Mouse (Mus musculus) ES-E14 (cell line): Measurements from ENCODE around the gene Nek2. TPM values are rescaled to one million over a fixed set of nuclear protein-coding genes. Genes with fewer than 3 reads are reported as not detected.

Source experiments
- DNase-seq: peaks from one replicate; pipeline ENCODE4 v3.0.0-alpha.2; 2013; ENCODE audit warnings: low read depth, low spot score
- H3K27ac ChIP-seq: 2 replicates; pipeline ENCODE4 v1.5.1; 2012; ENCODE audit warnings: low read depth, mild to moderate bottlenecking, low read length, moderate library complexity, mixed read lengths; ENCODE audit not compliant: poor library complexity, insufficient read depth, severe bottlenecking
- H3K36me3 ChIP-seq: 2 replicates; pipeline ENCODE4 v1.6.1; 2012; ENCODE audit warnings: mild to moderate bottlenecking, low read length, moderate library complexity, mixed read lengths; ENCODE audit not compliant: control insufficient read depth, poor library complexity, insufficient read depth, severe bottlenecking
- H3K4me1 ChIP-seq, 2 experiments: fragments of 150-350 bp in 1 of 2; sonication (generic) in 1 of 2; 2 replicates each; pipeline ENCODE4 v1.6.1; 2012; ENCODE audit warnings: low read length in 2 of 2, mild to moderate bottlenecking in 1 of 2, mixed read lengths in 1 of 2; ENCODE audit not compliant: control insufficient read depth in 2 of 2, insufficient read depth in 2 of 2, poor library complexity in 1 of 2
- H3K4me3 ChIP-seq, 2 experiments: fragments of 150-350 bp in 1 of 2; sonication (generic) in 1 of 2; 2 replicates each; pipeline ENCODE4 v1.5.1; 2012; ENCODE audit warnings: low read length in 2 of 2, low read depth in 1 of 2, mild to moderate bottlenecking in 1 of 2, mixed read lengths in 1 of 2; ENCODE audit not compliant: insufficient read depth in 1 of 2, poor library complexity in 1 of 2, severe bottlenecking in 1 of 2
- H3K9ac ChIP-seq: 2 replicates; pipeline ENCODE4 v1.6.1; 2012; ENCODE audit warnings: low read depth, mild to moderate bottlenecking, low read length, mixed read lengths; ENCODE audit not compliant: poor library complexity, insufficient read depth, severe bottlenecking
- H3K9me3 ChIP-seq: fragments of 150-350 bp; sonication (generic); 2 replicates; pipeline ENCODE4 v1.6.1; 2012; ENCODE audit warnings: low read depth, mild to moderate bottlenecking, low read length; ENCODE audit not compliant: control insufficient read depth, insufficient read depth
- CHD2 ChIP-seq: IDR thresholded peaks from 2 replicates; pipeline ENCODE4 v1.6.1; 2014; ENCODE audit warnings: mild to moderate bottlenecking, low read depth, low read length, inconsistent platforms
- HCFC1 ChIP-seq: IDR thresholded peaks from 2 replicates; pipeline ENCODE4 v1.6.1; 2012; ENCODE audit warnings: low read length, inconsistent platforms, borderline replicate concordance; ENCODE audit not compliant: insufficient read depth
- MAFK ChIP-seq: IDR thresholded peaks from 2 replicates; pipeline ENCODE4 v1.6.1; 2014; ENCODE audit warnings: mild to moderate bottlenecking, low read depth, low read length, inconsistent platforms; ENCODE audit not compliant: insufficient read depth
- ZC3H11A ChIP-seq: IDR thresholded peaks from 2 replicates; pipeline ENCODE4 v1.6.1; 2012; ENCODE audit warnings: low read depth, mild to moderate bottlenecking, inconsistent platforms, low read length, borderline replicate concordance
- ZNF384 ChIP-seq: IDR thresholded peaks from 2 replicates; pipeline ENCODE4 v1.6.1; 2012; ENCODE audit warnings: low read depth, low read length, inconsistent platforms
- in situ Hi-C, 2 experiments: fragments of 600-800 bp; cut with MboI; formaldehyde crosslinking; loops; one replicate each; pipeline ENCODE4 v1.15.1; 2025; ENCODE audit warnings: low sequenced_read_pairs in 2 of 2, inconsistent platforms in 1 of 2; ENCODE audit not compliant: unreplicated experiment in 2 of 2
- total RNA-seq: library from RNA; depleted of rRNA; stranded (reverse); fragments of 300-350 nt; gene quantifications from 2 replicates; pipeline ENCODE4 v1.2.3, GENCODE M21; 2012

Gene Nek2
- total RNA-seq, 1 experiment = 50.5 TPM

DNA sequence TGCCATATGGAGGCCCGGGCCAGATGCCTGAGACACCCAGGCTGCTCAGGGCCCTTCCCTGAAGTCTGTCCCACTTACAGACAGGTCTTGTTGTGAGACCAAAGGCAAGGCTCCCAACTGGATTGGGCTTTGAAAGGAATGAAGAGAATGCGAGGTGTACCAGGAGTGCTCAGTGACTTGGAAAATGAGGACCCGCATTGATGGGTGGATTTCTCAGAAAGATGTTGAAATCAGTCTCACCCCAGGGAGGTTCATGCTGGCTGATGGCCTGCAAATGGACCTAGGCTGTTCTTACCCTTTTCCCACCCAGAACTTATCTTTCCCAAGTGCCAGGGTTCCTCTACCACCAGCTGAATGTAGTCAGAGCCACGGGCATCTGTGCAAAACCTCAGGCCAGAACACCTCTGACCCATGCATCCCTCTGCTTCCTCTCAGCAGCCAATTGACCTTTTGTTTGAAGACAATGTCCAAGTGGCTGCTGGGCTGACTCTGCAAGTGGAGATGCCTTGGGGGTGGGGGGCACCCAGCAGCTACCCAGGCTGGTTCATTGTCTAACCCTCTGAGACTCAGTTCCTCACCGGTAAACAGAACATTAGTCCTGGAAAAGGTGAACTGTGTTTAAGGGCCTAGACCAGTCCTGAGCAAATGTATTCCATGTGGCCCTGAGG, 15.2 kb downstream of the Nek2 start:
- TF ChIP-seq CHD2 (no peak), ZC3H11A (no peak), ZNF384 (no peak), HCFC1 (no peak), MAFK (no peak)
- peaks cover 0 to 11% of the 10 kb centered on the region in 2 experiments; a peak in 1 of 4 replicates for H3K4me1 ChIP-seq
- H3K36me3 ChIP-seq = peaks cover 13% of the 10 kb centered on the region
- no peak for DNase-seq
- H3K9me3 ChIP-seq = no peaks in the 10 kb centered on the region
- no peak overlapping the region for H3K4me3 ChIP-seq
- in situ Hi-C loops = loop anchor here in 1 of 2 experiments (10.0 kb wide), 1 partner anchor 118 kb away; no protein-coding TSS in a partner anchor
- no peak overlapping the region for H3K27ac ChIP-seq
- no peak overlapping the region for H3K9ac ChIP-seq

DNA sequence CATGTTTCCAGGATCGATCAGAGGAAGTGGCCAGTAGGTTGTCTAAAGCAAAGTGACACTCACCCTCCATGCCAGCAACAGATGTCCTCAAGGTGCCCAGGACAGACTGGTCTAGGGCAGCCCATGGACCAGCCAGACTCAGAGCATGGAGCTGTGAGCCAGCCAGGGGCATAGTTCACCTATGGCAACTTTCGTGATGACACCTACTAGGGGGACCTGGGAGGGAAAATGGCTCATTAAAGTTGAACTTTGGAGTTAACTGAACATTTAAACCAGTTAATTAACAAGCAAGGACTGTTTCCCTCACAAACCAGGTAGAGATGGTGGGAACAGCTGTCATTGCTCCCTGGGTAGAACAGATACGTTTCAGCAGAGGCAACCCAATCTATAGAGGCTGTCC, 16.4 kb downstream of the Nek2 start:
- H3K4me3 ChIP-seq = no peak overlapping the region
- in situ Hi-C loops = loop anchor here in 1 of 2 experiments (10.0 kb wide), 1 partner anchor 117 kb away; no protein-coding TSS in a partner anchor
- no peak for DNase-seq
- peaks cover 0 to 11% of the 10 kb centered on the region in 2 experiments; a peak in 1 of 4 replicates for H3K4me1 ChIP-seq
- H3K9ac ChIP-seq = no peak overlapping the region
- no peak for TF ChIP-seq ZNF384
- TF ChIP-seq HCFC1 = no peak
- no peak for TF ChIP-seq MAFK
- no peak for TF ChIP-seq CHD2
- no peak for TF ChIP-seq ZC3H11A
- H3K9me3 ChIP-seq = no peaks in the 10 kb centered on the region
- H3K36me3 ChIP-seq = peaks cover 7% of the 10 kb centered on the region; the same call in 1 of the 2 replicates
- no peak overlapping the region for H3K27ac ChIP-seq

DNA sequence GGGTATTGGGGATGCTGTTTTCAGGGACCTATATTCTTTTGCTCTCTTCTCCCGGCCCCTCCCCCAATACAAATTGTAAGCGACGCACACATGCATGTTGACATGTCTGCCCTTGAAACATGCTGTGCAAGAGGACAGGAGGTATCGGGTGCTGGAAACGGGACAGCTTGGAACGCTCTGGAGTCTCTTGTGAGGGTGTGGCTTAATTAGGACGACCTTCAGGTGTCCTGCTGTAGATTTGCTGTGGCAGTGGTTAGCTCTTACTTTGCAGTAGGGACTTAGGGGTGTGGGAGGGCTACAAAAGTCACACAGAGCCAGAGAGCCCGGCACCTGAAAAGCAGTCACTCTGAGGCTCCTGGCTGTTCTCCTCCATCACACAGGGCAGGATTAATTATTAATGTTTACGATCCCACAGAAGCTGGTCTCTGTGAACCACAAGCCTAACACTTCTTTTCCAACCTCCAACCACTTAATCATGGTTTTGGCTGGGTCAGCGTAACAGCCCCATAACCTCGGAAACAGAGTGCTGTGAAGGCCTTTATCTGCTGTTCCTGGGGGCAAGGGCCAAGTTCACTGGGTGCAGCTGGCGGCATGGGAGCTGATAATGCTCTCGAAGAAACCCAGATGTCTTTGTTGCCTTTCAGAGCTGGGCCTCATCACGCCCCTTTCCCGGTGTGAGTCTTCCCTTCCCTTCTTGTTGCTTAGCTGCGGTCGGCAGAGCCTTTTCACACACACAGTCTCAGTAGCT, 17.9 kb downstream of the Nek2 start:
- Histone ChIP-seq H3K4me3 (no peak overlapping the region), H3K27ac (no peak overlapping the region), H3K36me3 (0 out of 2 replicates have a peak, but pooled peaks cover 5% of the 10 kb centered on the region), H3K9me3 (no peaks in the 10 kb centered on the region), H3K4me1 (peaks cover 0 to 11% of the 10 kb centered on the region in 2 experiments; a peak in 1 of 4 replicates), H3K9ac (no peak overlapping the region)
- TF ChIP-seq MAFK (no peak), ZC3H11A (no peak), ZNF384 (no peak), CHD2 (no peak), HCFC1 (no peak)
- no peak for DNase-seq
- in situ Hi-C loops = loop anchor here in 1 of 2 experiments (10.0 kb wide), 1 partner anchor 116 kb away; no protein-coding TSS in a partner anchor

DNA sequence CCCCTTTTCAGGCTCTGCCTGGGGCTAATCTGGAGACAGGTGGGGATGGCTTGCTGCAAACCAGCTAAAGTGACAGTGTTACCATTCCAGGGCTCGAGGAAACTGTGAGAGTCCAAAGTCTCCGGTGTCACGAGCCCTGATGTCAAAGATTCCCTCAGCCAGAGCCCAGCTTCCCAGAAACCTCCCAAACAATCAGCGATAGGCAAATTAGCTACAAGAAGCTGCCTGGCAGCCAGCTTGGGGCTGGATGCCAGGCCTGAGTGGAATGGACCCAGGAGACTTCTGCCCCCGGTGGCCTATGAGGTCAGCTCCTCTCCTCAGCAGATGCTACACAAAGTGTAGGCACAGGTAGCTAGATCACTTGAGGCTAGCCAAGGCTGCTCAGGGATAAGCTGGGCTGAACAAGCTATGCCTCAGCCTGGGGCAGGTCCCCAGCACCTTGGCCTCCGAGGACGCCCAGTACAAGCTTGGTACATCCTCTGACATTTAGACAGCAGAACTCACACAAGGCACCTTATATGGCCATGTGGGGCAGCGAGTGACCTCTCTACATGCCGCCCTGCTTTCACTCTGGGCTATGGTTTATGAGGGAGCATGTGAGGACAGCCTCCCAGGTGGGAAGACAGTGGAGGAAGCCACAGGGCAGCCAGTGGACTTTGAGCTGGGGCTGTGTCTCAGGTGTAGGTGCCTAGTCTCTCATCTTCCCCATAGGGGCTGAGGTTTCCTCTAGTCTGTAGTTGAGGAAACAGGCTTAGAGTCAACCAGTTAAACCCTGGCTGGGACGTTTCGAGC, 19.7 kb downstream of the Nek2 start:
- in situ Hi-C loops = no loop called here
- H3K9ac ChIP-seq = no peak overlapping the region
- TF ChIP-seq MAFK (no peak), ZC3H11A (no peak), CHD2 (no peak), HCFC1 (no peak), ZNF384 (no peak)
- H3K4me3 ChIP-seq = no peak overlapping the region
- no peak overlapping the region for H3K27ac ChIP-seq
- no peak for DNase-seq
- H3K4me1 ChIP-seq = peaks cover 0 to 8% of the 10 kb centered on the region in 2 experiments; a peak in 1 of 4 replicates
- no peaks in the 10 kb centered on the region for H3K9me3 ChIP-seq
- H3K36me3 ChIP-seq = no peaks in the 10 kb centered on the region
